Comparison of ENCODE assay signal across 9 mouse cellular contexts in genomic region chr15:100089645-100090053, GRCm38 (mm10). TPM values are rescaled to one million over a fixed set of nuclear protein-coding genes. Genes with fewer than 3 reads are reported as not detected.
A peak's percentile ranks its signal among the peaks of the same experiment; 100 is the strongest.
DNase-seq lines count a peak whose midpoint lies in the region; ATAC-seq and TF ChIP-seq lines count a peak whose summit lies in the region.
"Had no signal": no experiment of that assay in that cellular context is flagged by ENCODE, and none has a peak within 500 bp of the region (broad histone marks: within the 10 kb centered on the region; RNA-seq: fewer than 3 reads in every experiment).

No protein-coding gene starts in this region.

- no peak overlapping the region for H3K4me2 ChIP-seq in heart, embryonic 14.5 days (ENCODE audit: low read length)
- H3K4me2 ChIP-seq in lung, postnatal 0 days (replicated peaks; ENCODE audit: low read depth, low read length), result no peak overlapping the region
- 0 out of 2 replicates have a peak overlapping the region, but pooled peaks have one; percentile 8 for H3K4me2 ChIP-seq in stomach, embryonic 15.5 days

- H3K4me1 ChIP-seq in heart, embryonic 14.5 days (ENCODE audit: control insufficient read depth in 2 of 2, insufficient read depth in 2 of 2, low read length in 2 of 2), result peaks cover 7 to 19% of the 10 kb centered on the region in 2 experiments
- peaks cover 3% of the 10 kb centered on the region for H3K4me1 ChIP-seq in lung, postnatal 0 days (ENCODE audit: insufficient read depth, low read depth, low read length)
- peaks cover 11% of the 10 kb centered on the region; the same call in 1 of the 2 replicates for H3K4me1 ChIP-seq in stomach, embryonic 15.5 days

- no peaks in the 10 kb centered on the region for H3K9me3 ChIP-seq in heart, embryonic 14.5 days (ENCODE audit: control insufficient read depth, low read length)
- H3K9me3 ChIP-seq in lung, postnatal 0 days (ENCODE audit: low read length), result no peaks in the 10 kb centered on the region
- H3K9me3 ChIP-seq in stomach, embryonic 15.5 days, result no peaks in the 10 kb centered on the region

- H3K27ac ChIP-seq in heart, embryonic 14.5 days (replicated peaks in 1 of 2; ENCODE audit: control insufficient read depth in 1 of 2, insufficient read depth in 1 of 2, low read depth in 2 of 2, low read length in 2 of 2), result no peak overlapping the region
- H3K27ac ChIP-seq in lung, postnatal 0 days (ENCODE audit: low read length), result no peak overlapping the region
- 0 out of 2 replicates have a peak overlapping the region, but pooled peaks have one; percentile 18 for H3K27ac ChIP-seq in stomach, embryonic 15.5 days
- H3K27ac ChIP-seq: macrophage had no signal

- DNase-seq in heart, adult 9 months (ENCODE audit: low spot score in 2 of 2), result no peak
- peak; percentile 83 for DNase-seq in lung, postnatal 0 days (ENCODE audit: low spot score)
- no peak for DNase-seq in cerebellum, adult 9-11 months
- DNase-seq in gastrocnemius, postnatal 4 days (ENCODE audit: low spot score in 2 of 2), result no peak

- no peaks in the 10 kb centered on the region for H3K27me3 ChIP-seq in heart, embryonic 14.5 days (ENCODE audit: control insufficient read depth, insufficient read depth, low read length)
- no peaks in the 10 kb centered on the region for H3K27me3 ChIP-seq in lung, postnatal 0 days (replicated peaks; ENCODE audit: insufficient read depth, low read length)
- no peaks in the 10 kb centered on the region for H3K27me3 ChIP-seq in stomach, embryonic 15.5 days (replicated peaks)

- peak; percentile 53 for TF ChIP-seq CTCF in lung, postnatal 0 days (IDR thresholded peaks at IDR 0.05)

- no peaks in the 10 kb centered on the region for H3K36me3 ChIP-seq in heart, embryonic 14.5 days (ENCODE audit: control insufficient read depth, insufficient read depth, low read length)
- H3K36me3 ChIP-seq in lung, postnatal 0 days (ENCODE audit: insufficient read depth, low read length), result no peaks in the 10 kb centered on the region
- H3K36me3 ChIP-seq in stomach, embryonic 15.5 days, result no peaks in the 10 kb centered on the region

- 27% methylated on average over 8 of the region's 8 CpGs for WGBS in heart, embryonic 14.5 days
- WGBS in lung, postnatal 0 days, result 48% methylated on average over 8 of the region's 8 CpGs
- WGBS in stomach, embryonic 15.5 days, result 28% methylated on average over 8 of the region's 8 CpGs

- peak; percentile 51; the same call in 1 of the 2 replicates for ATAC-seq in heart, embryonic 14.5 days (ENCODE audit: insufficient number of reproducible peaks, insufficient read depth, low FRiP score, low read depth)
- peak; percentile 46 for ATAC-seq in common myeloid progenitor, adult 5-6 weeks (replicated peaks; ENCODE audit: low read depth, poor library complexity, severe bottlenecking)
- peak; percentile 25 for ATAC-seq in inflammation-experienced regulatory T-cells, adult 6 months
- ATAC-seq in lung, postnatal 0 days, result peak; percentile 95
- peak; percentile 85 for ATAC-seq in stomach, embryonic 15.5 days (ENCODE audit: insufficient read depth, low FRiP score, low read depth)

- H3K9ac ChIP-seq in heart, embryonic 14.5 days (ENCODE audit: low read length), result no peak overlapping the region
- no peak overlapping the region for H3K9ac ChIP-seq in lung, postnatal 0 days (replicated peaks; ENCODE audit: low read depth)
- no peak overlapping the region for H3K9ac ChIP-seq in stomach, embryonic 15.5 days

- no peak overlapping the region for H3K4me3 ChIP-seq in heart, embryonic 14.5 days (ENCODE audit: control insufficient read depth in 1 of 2, insufficient read depth in 1 of 2, low read depth in 1 of 2, low read length in 2 of 2)
- no peak overlapping the region for H3K4me3 ChIP-seq in lung, postnatal 0 days (ENCODE audit: low read depth, low read length)
- no peak overlapping the region for H3K4me3 ChIP-seq in stomach, embryonic 15.5 days (replicated peaks)

- no peak for TF ChIP-seq EP300 in lung, postnatal 0 days (IDR thresholded peaks at IDR 0.05)

RNA-seq across cellular contexts. Expression of gene Dip2b, which starts 51.2 kb away (rescaled TPM):
- 20.2 and 20.3 TPM in 2 replicates for polyA plus RNA-seq in heart, embryonic 14.5 days (2014; fragmentation: Nextera tagmentation; extraction: Ambion mirVana)
- 14.9 and 15.4 TPM in 2 replicates for total RNA-seq in common myeloid progenitor, adult 5-6 weeks (2017)
- polyA plus RNA-seq in inflammation-experienced regulatory T-cells, adult 6 months (2017; shearing (Covaris generic)), result 10 to 100 TPM; 11.5 to 21.3 (median 13.3) TPM
- 6.6 and 9.0 TPM in 2 replicates for polyA plus RNA-seq in lung, postnatal 0 days (2015; fragmentation: Nextera tagmentation; extraction: Ambion mirVana)
- 9.8 and 10.6 TPM in 2 replicates for polyA plus RNA-seq in stomach, embryonic 15.5 days (2015; fragmentation: Nextera tagmentation; extraction: Ambion mirVana)
- total RNA-seq in gastrocnemius, postnatal 4 days (2021), result 10 to 100 TPM; 25.6 to 25.9 TPM

Comparison
In these comparisons a context has a peak if more than half of its experiments do, and no peak if none do; other contexts are left out.
1. ATAC-seq: peak in every context shown above with its lines; median percentile 95 in lung, postnatal 0 days; 85 in stomach, embryonic 15.5 days; 51 in heart, embryonic 14.5 days; 46 in common myeloid progenitor, adult 5-6 weeks; 25 in inflammation-experienced regulatory T-cells, adult 6 months.